Mouse (Mus musculus) lung, postnatal 0 days (tissue): Measurements from ENCODE around the gene Chchd1.

Experiments
- CTCF ChIP-seq: IDR thresholded peaks from 2 replicates; pipeline ENCODE4 v1.5.1; 2016; ENCODE audit warnings: antibody characterized with exemption, mild to moderate bottlenecking
- EP300 ChIP-seq: IDR thresholded peaks from 2 replicates; pipeline ENCODE4 v1.6.1; 2016; ENCODE audit warnings: antibody characterized with exemption, mild to moderate bottlenecking, control low read depth

DNA sequence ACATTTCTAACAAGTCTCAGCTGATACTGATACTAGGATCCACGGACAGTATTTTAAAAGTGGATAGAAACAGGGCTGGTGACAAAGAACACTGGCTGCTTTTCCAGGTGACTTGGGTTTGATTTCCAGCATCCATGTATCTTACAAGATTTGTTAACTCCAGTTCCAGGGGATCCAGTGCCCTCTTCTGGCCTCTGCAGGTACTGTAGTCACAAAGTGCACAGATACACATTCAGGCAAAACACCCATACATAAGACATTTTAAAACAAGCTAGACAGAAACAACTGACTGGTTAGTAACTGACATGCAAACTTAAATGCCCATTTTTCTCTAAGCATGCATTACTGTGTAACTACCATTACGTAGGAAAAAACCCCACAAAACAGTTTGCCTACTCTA, 29.8 kb upstream of the Chchd1 start:
- TF ChIP-seq CTCF (peak; percentile 64), EP300 (no peak)
